Mouse (Mus musculus) 3T3-L1 (cell line): ENCODE measurements around the gene Khsrp.

Experiments used
- DNase-seq: peaks from one replicate; pipeline ENCODE4 v3.0.0-alpha.2; 2015; ENCODE audit warnings: low read depth, low spot score

Gene Khsrp

DNA sequence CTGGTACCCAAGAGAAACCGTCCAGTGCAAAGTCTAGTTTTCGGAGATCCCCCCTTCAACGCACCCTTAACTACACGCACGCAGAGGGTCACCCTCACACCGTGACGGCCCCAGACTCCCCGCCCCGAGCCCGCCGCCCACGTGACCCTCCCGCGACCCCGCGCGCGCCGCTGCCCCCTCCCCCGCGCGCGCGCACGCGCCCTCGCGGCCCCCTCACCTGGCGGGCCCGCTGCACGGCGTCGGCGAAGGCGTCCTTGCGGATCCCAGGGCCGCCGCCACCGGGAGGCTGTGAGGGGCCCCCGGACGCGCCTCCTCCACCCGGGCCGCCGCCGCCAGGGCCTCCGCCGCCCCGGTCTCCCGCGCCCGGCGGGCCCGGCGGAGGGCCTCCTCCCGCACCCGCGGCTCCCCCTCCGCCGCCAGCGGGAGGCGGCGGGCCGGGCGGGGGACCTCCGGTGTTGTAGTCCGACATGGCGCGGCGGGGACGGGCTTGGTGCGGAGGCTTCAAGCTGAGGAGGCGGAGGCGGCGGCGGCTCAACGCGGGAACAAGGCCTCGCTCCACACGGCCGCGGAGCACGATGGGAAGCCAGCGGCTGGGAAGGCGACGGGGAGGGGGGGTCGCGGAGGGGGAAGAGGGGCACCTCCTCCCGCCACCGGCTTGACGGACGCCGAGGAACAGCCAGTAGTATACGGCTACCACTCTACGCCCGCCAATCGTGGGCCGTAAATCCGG, at the start of gene Khsrp:
Gene Khsrp (minus strand): TSS at position 592 of the 730 bp plus-strand sequence.
- no peak for DNase-seq

- no peak for DNase-seq
Measured at GRCm38 (mm10) chr17:57079919-57080318, 48.6 kb upstream of the Khsrp start.

- no peak for DNase-seq
Measured at GRCm38 (mm10) chr17:57078336-57078735, 47.0 kb upstream of the Khsrp start, which contains the start of gene Dennd1c. TSS of gene Dennd1c (minus strand) at chr17:57078514.

DNA sequence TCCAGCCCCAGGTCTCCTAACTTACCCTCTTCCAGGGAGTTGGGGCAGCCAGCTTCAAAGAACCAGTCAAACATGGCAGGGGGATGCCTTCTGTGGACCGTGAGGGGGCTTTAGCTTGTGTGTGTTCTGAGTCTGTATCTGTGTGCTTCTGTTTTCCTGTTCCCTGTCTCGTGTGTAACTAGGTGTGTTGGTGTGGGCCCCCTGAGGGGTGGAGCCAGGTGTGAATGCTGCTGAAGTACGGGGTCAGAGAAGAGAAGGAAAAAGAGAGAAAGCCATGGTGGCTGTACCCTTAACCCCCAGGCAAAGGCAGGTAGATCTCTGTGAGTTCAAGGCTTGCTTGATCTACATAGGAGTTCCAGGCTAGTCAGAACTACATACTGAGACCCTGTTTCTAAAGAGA, 45.6 kb upstream of the Khsrp start:
- no peak for DNase-seq

DNA sequence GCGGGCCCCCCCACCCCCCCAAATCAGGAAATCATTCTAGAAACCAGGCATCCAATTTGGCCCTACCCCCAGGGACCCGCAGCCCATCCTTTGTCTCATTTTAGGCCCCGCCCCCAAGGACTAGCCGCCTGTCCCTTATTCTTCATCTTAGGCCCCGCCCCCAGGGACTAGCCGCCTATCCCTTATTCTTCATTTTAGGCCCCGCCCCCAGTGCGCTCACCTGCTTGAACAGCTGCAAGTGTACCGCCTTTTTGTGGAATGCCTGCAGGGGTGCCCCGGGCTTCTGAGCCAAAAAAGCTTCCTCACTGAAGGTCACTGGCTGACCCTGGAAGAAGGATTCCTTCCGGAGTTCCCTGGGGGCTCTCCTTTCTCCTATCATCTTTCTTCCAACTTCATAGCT, 39.4 kb upstream of the Khsrp start:
- DNase-seq: no peak

DNA sequence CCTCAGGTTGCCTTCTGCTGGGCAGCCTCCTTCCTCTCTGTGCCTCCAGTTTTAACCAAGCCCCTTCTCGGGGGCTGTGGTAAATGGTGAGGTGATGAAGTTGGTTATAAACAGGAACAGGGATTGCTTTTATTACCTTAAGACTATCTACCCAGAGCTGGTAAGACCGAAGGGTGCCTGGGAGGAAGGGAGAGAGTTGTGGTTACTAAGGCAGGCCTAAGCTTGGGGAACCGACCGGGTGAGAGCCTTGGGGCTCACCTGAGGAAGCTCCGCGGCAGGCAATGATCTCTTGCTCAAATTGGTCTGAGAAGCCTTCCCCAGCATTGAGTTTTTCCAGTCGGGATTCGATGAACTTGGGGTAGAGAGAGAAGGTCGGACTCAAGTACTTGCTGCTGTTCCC, 39.0 kb upstream of the Khsrp start:
- no peak for DNase-seq

GRCm38 (mm10) chr17:57066908-57067307, 35.6 kb upstream of the Khsrp start:
- DNase-seq: no peak

DNA sequence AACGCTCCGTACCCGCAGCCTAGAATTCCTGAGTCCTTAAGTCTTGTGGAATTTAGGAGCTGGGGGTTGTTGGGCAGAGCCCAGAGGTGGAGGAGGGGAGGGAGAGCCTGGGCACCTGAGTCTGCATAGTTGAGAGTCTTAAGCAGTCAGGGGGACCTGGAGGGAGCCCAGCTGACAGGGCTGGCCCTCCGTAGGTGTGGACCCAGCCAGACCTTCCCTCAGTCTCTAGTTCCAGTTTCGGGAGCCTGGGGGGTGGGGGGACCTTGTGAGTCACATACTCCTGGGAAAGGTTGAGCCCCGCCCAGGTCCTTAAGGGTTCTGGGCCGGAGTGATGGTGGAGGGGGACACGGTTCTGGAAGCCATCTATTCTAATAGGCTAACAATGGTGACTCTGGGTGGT, 31.7 kb upstream of the Khsrp start:
- DNase-seq: no peak

GRCm38 (mm10) chr17:57062548-57062947, 31.2 kb upstream of the Khsrp start:
- no peak for DNase-seq

DNA sequence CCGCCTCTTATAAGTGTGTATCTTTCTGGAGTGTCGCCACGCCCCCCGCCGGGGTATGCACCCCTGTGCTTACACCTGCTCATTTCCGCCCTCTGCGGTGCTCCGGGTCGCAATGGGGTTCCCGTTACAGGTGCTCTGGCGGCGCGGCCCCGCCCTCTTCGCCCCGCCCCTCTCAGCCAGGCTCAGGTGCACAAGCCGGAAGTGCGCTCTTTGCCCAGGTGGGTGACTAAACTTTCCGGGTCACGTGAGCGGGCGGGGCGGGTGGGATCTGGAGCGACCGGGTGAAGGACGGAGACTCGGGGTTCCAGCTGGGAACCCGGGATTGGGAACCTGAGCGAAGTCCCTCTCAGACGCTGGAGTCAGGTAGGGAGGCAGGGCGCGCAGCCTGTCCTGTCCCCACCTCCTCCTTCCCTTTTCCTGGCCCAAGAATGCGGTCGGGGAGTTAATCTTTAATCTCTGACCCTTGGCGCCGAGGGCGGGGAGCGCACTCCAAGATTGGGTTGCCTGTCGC, 30.7 kb upstream of the Khsrp start:
- no peak for DNase-seq

DNA sequence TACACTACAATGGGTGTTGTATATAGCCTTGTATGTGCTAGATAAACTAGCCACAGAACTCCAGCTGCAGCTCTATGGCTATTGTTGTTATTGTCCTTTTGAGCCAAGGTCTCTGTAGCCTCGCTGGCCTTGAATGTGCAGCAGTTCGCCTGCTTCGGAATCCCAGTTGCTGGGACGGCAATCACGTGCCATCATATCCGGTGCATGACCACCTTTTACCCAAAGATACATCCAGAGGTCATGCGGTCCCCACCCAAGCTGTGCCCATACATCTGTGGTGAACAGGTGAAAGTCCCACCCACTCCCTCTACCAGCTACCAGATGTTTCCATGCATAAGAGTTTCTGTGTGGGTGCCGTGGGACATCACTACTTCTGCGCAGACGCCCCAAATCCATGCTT, 29.7 kb upstream of the Khsrp start:
- no peak for DNase-seq

- peak; percentile 67 for DNase-seq
Measured at GRCm38 (mm10) chr17:57060231-57060801, 29.0 kb upstream of the Khsrp start.

GRCm38 (mm10) chr17:57059486-57059977, 28.2 kb upstream of the Khsrp start, which contains the start of gene Slc25a23:
TSS of gene Slc25a23 (minus strand) at chr17:57059863.
- no peak for DNase-seq

DNA sequence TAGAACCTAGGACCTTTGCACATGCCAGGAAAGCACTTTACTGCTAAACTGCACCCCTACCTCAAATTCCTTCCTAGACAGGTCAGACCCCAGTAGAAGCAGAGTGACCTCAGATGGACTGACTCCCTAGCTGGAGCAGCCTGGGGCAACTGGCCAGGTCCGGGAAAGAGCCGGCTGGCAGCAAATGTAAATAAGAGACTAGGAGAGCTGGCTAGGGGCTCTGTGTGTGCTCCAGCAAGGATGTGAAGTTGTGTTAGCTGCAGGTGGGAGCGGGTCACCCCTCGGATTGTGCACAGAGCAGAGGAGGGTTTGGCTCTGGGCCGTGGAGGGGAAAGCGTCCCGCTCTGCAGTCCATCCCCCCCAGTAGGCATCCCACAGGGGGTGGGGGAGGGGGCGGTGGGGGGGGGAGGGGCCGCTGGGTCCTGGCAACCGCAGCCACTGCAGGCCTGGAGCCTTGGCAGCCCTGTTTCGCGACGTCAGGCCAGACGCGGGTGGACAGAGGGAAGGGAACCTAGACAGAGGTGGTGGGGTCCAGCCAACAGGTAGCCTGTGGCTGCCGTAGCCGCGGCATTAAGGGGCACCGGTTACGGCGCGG, 27.7 kb upstream of the Khsrp start, which contains the start of gene Crb3:
Gene Crb3 (plus strand): TSS at position 215 of the 595 bp plus-strand sequence.
- no peak for DNase-seq

DNA sequence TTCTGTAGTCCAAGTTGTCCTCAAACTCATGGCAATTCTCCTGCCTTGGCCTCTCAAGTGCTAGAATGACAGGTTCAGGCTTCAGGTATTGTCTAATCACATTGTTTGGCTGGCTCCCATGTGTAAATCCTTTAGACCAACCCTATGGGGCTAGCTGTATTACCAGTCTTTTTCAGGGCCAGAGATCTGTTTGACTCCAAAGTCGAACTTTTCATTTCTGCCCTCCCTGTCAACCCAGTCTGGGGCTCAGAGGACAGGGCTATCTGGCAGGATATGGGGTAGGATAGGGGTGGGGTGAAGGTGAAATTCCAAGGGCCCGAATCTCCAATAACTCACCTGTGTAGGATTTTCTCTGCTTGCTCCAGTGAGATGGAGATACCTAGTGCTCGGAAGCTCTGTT, 24.9 kb upstream of the Khsrp start:
- DNase-seq: no peak

DNA sequence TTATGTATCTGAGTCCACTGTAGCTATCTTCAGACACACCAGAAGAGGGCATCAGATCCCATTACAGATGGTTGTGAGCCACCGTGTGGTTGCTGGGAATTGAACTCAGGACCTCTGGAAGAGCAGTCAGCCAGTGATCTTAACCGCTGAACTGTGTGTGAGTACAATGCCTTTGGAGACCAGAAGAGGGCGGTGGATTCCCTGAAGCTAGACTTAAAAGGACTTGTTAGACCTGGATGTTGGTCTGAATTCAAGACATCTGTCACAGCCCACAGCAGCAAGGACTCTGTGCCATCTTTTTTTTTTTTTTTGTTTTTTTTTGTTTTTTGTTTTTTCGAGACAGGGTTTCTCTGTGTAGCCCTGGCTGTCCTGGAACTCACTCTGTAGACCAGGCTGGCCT, 20.4 kb upstream of the Khsrp start:
- DNase-seq: peak; percentile 46

- DNase-seq: no peak
Measured at GRCm38 (mm10) chr17:57048816-57049215, 17.5 kb upstream of the Khsrp start.

DNA sequence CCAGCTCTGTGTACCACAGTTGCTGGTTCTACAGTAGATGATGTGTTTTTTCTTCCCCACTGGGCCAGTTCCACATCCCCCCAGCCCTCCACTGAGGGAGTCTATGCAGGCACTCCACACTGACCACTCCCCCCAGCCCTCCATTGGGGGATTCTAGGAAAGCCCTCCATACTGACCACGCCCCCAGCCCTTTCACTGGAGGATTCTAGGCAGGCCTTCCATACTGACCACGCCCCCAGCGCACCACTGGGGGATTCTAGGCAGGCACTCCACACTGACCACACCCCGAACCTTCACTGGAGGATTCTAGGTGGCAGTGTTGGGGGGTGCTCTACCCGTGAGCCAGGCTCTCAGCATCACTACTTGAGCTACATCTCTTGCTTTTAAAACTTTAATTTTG, 16.1 kb upstream of the Khsrp start:
- DNase-seq: no peak

DNA sequence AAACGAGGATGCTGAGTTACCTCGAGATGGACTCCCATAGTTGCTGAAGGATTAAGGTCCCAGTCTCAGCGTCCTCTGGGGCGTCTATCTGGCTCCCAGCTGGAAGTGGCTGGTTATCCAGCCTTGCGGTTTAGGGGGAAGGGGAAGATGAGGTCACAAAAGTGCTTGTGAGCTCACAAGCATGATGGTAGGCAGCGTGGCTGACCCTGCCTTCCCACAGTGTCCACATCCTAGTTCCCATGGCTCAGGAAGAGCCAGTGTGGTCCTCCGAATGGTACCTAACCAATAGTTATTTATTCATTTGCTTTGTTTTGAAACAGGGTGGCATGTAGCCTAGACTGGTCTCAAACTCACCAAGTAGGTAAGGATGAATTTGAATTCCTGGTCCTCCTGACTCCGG, 10.2 kb upstream of the Khsrp start, which contains the start of gene Slc25a41:
Gene Slc25a41 (minus strand): TSS at position 101 of the 400 bp plus-strand sequence.
- no peak for DNase-seq

DNA sequence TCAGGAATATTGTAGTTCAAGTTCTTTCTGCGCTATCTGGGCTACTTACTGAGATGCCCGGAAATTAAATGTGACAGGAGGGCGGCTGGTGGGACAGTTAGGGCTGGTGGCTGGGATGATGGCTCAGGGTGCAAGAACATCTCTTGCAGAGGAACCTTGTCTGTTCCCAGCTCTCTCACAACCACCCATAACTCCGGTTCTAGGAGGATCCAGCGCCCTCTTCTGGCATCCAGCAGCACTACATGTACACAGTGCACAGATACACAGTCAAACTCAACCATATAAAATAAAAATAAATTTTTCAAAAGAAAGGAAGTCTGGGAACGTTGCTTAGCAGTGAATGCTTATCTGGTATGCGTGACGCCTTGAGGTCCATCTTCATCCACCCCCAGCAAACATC, 7.7 kb upstream of the Khsrp start:
- DNase-seq: no peak

DNA sequence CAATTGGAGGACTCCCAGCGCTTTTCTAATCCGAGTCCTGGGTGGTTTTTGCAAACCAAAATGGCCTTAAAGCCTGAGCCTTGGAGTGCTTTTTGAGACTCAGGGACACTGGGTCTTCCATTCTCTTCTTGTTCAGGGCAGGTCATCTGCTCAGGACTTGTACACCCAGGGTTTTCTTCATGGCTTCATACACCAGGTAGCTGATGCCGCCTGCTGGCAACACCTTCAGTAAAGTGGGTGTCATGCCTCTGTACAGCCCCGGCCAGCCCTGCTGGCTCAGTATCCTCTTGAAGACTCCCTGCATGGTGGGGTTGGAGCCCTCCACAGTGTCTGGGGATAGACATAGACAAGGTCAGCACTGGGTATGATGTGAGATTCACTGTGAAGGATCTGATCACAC, 1.5 kb upstream of the Khsrp start:
- peak; percentile 22 for DNase-seq

DNA sequence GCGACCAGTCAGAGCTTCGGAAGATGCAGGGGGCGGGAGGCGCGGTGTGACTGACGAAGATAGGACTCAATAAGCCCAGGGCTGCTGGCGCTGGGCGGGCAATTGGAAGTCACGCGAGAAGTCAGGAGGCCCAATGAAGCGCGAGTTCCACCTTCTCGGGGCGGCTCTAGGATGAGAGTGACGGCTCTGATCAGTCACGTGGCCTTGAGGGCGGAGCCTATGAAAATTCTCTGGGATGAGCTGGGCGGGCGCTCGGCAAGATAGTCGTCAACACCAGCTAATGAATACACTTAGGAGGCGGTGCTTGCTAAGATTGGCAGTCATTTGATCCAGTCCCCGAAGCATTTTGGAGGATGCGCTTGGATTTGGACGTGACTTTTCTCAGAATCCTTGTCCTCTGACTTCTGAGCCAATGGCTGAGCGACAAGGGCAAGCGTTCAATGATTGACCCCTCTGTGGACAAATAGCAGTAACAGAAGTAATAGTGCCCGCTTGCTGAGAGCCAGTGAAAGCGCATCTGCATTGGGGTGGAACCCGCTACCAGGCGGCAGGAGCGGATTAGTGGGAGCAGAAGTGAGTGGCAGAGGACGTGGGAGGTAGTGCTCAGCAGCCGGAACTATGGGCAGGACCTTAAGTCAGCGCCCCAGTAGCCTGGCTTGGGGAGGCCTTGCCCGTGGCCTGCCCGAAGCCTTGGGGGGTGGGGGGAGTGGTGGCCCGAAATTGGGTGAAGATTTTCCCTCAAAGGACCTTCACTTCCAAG, 519 bp upstream of the Khsrp start:
- DNase-seq: peak; percentile 100
